Mouse (Mus musculus): Measurements from ENCODE around the gene Cdk5rap2.

Cdk5rap2 gene

GRCm38 (mm10) chr4:70409994-70410721 is at the start of gene Cdk5rap2:
Gene Cdk5rap2, minus strand, starts transcription at chr4:70410443.
- CTCF ChIA-PET, result no interaction called here

- CTCF ChIA-PET, result no interaction called here
These were observed 41.9 kb upstream of the Cdk5rap2 start for GRCm38 (mm10) chr4:70452161-70452560.

- CTCF ChIA-PET, result no interaction called here
These were observed 41.5 kb upstream of the Cdk5rap2 start for GRCm38 (mm10) chr4:70451750-70452149.

GRCm38 (mm10) chr4:70449668-70450067 is 39.4 kb upstream of the Cdk5rap2 start:
- CTCF ChIA-PET, result no interaction called here

- CTCF ChIA-PET, result no interaction called here
These were observed 36.5 kb upstream of the Cdk5rap2 start for GRCm38 (mm10) chr4:70446774-70447173.

- CTCF ChIA-PET, result no interaction called here
These were observed 10.0 kb upstream of the Cdk5rap2 start for GRCm38 (mm10) chr4:70420202-70420601.

GRCm38 (mm10) chr4:70412126-70412525 is 1.9 kb upstream of the Cdk5rap2 start:
- CTCF ChIA-PET, result no interaction called here

- CTCF ChIA-PET, result no interaction called here
These were observed 787 bp downstream of the Cdk5rap2 start for GRCm38 (mm10) chr4:70409456-70409855.

GRCm38 (mm10) chr4:70402109-70402819 is 8.0 kb downstream of the Cdk5rap2 start:
- CTCF ChIA-PET, result no interaction called here

GRCm38 (mm10) chr4:70399476-70399875 is 10.8 kb downstream of the Cdk5rap2 start:
- CTCF ChIA-PET, result no interaction called here

- CTCF ChIA-PET, result no interaction called here
These were observed 11.2 kb downstream of the Cdk5rap2 start for GRCm38 (mm10) chr4:70399074-70399473.

- CTCF ChIA-PET, result no interaction called here
These were observed 12.2 kb downstream of the Cdk5rap2 start for GRCm38 (mm10) chr4:70398088-70398487.

GRCm38 (mm10) chr4:70396701-70397100 is 13.5 kb downstream of the Cdk5rap2 start:
- CTCF ChIA-PET, result no interaction called here

GRCm38 (mm10) chr4:70394736-70395135 is 15.5 kb downstream of the Cdk5rap2 start:
- CTCF ChIA-PET, result no interaction called here

- CTCF ChIA-PET, result no interaction called here
These were observed 18.4 kb downstream of the Cdk5rap2 start for GRCm38 (mm10) chr4:70391760-70392372.

GRCm38 (mm10) chr4:70391073-70391472 is 19.2 kb downstream of the Cdk5rap2 start:
- CTCF ChIA-PET, result no interaction called here

- CTCF ChIA-PET, result no interaction called here
These were observed 24.0 kb downstream of the Cdk5rap2 start for GRCm38 (mm10) chr4:70386206-70386605.

GRCm38 (mm10) chr4:70377359-70377758 is 32.9 kb downstream of the Cdk5rap2 start:
- CTCF ChIA-PET, result no interaction called here

- CTCF ChIA-PET, result no interaction called here
These were observed 45.0 kb downstream of the Cdk5rap2 start for GRCm38 (mm10) chr4:70365061-70365858.

- CTCF ChIA-PET, result no interaction called here
These were observed 48.9 kb downstream of the Cdk5rap2 start for GRCm38 (mm10) chr4:70361366-70361765.

- CTCF ChIA-PET, result no interaction called here
These were observed 54.4 kb downstream of the Cdk5rap2 start for GRCm38 (mm10) chr4:70355659-70356350.

- CTCF ChIA-PET, result no interaction called here
These were observed 55.8 kb downstream of the Cdk5rap2 start for GRCm38 (mm10) chr4:70354448-70354847.
